Comparison of ENCODE assay signal across 17 mouse cellular contexts in the genomic region with DNA sequence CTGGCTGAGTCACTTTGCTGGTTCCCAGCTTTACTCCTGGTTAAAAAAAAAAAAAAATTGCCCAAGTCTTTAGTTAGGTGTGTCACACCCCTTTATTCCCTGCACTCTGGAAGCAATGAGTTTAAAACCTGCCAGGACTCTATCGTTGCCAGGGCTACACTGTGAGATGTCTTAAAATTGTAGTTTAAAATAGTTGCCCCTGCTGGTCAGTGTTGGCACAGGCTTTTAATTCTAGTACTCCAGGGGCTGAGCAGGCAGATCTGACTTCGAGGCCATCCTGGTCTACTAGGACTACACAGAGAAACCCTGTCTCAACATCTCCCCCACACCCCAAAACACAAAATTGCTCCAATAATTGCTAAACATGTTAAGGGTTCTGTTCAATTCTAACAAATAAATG. TPM values are rescaled to one million over a fixed set of nuclear protein-coding genes. Genes with fewer than 3 reads are reported as not detected.
DNase-seq lines count a peak whose midpoint lies in the region; ATAC-seq and TF ChIP-seq lines count a peak whose summit lies in the region.
"Had no signal": no experiment of that assay in that cellular context is flagged by ENCODE, and none has a peak within 500 bp of the region (broad histone marks: within the 10 kb centered on the region; RNA-seq: fewer than 3 reads in every experiment).

No protein-coding gene starts in this region.

- no peak overlapping the region for H3K27ac ChIP-seq in liver, postnatal 0 days (ENCODE audit: low read depth)
- no peak overlapping the region for H3K27ac ChIP-seq in midbrain, embryonic 10.5 days (replicated peaks)
- H3K27ac ChIP-seq: heart, embryonic 15.5 days; limb, embryonic 12.5 days; midbrain, embryonic 15.5 days; neural tube, embryonic 15.5 days had no signal

- TF ChIP-seq CTCF in liver, postnatal 0 days (IDR thresholded peaks at IDR 0.05; ENCODE audit: low read depth) = 0 out of 2 replicates have a peak, but pooled peaks have one; percentile 13

- DNase-seq in embryo, embryonic 10.5 days (ENCODE audit: low spot score) = peak; percentile 16
- no peak for DNase-seq in embryo, embryonic 9.5 days (ENCODE audit: extremely low spot score)
- DNase-seq in liver, postnatal 0 days = no peak
- DNase-seq in liver = no peak
- peak; percentile 17 for DNase-seq in CD4-positive helper T cell, adult 2 months (ENCODE audit: low read depth, low spot score)
- DNase-seq in brain, adult 2 months (ENCODE audit: low read depth, low spot score) = peak; percentile 54
- no peak for DNase-seq in urinary bladder, adult 18-20 months (ENCODE audit: low spot score in 2 of 2)
- no peak for DNase-seq in midbrain, embryonic 10.5 days (ENCODE audit: low spot score)
- DNase-seq: forebrain, postnatal 0 days; gastrocnemius, postnatal 25 days; kidney, postnatal 14 days; layer of hippocampus, postnatal 36 days had no signal

- WGBS in liver, postnatal 0 days (ENCODE audit: insufficient replicate concordance) = 70% methylated on average over 2 of the region's 2 CpGs
- WGBS in midbrain, embryonic 10.5 days = 72% methylated on average over 2 of the region's 2 CpGs

- H3K27me3 ChIP-seq in liver, postnatal 0 days (ENCODE audit: insufficient read depth, low read length) = no peaks in the 10 kb centered on the region
- H3K27me3 ChIP-seq in midbrain, embryonic 10.5 days (ENCODE audit: low read depth, poor library complexity, severe bottlenecking) = no peaks in the 10 kb centered on the region
- H3K27me3 ChIP-seq: heart, embryonic 15.5 days; limb, embryonic 12.5 days; midbrain, embryonic 15.5 days; neural tube, embryonic 15.5 days had no signal

- no peak overlapping the region for H3K9ac ChIP-seq in liver, postnatal 0 days (replicated peaks)
- H3K9ac ChIP-seq: forebrain, postnatal 0 days; heart, embryonic 15.5 days; limb, embryonic 12.5 days; midbrain, embryonic 15.5 days; neural tube, embryonic 15.5 days had no signal

- TF ChIP-seq EP300 in liver, postnatal 0 days (IDR thresholded peaks at IDR 0.05; ENCODE audit: low read depth) = no peak

- H3K4me3 ChIP-seq in liver, postnatal 0 days (ENCODE audit: low read depth, low read length) = no peak overlapping the region
- no peak overlapping the region for H3K4me3 ChIP-seq in midbrain, embryonic 10.5 days
- H3K4me3 ChIP-seq: heart, embryonic 15.5 days; limb, embryonic 12.5 days; midbrain, embryonic 15.5 days; neural tube, embryonic 15.5 days had no signal

- H3K4me2 ChIP-seq in liver, postnatal 0 days (ENCODE audit: low read depth, low read length) = no peak overlapping the region
- H3K4me2 ChIP-seq: heart, embryonic 15.5 days; limb, embryonic 12.5 days; midbrain, embryonic 15.5 days; neural tube, embryonic 15.5 days had no signal

- H3K4me1 ChIP-seq in liver, postnatal 0 days (ENCODE audit: insufficient read depth) = peaks cover 12% of the 10 kb centered on the region
- peaks cover 24% of the 10 kb centered on the region for H3K4me1 ChIP-seq in midbrain, embryonic 10.5 days

- no peak for ATAC-seq in liver, postnatal 0 days
- ATAC-seq: forebrain, postnatal 0 days; hindbrain, embryonic 16.5 days; midbrain, embryonic 15.5 days had no signal

- peaks cover 4% of the 10 kb centered on the region; the same call in 1 of the 2 replicates for H3K36me3 ChIP-seq in liver, postnatal 0 days (replicated peaks; ENCODE audit: insufficient read depth, low read length)
- H3K36me3 ChIP-seq in midbrain, embryonic 10.5 days = peaks cover 4% of the 10 kb centered on the region
- H3K36me3 ChIP-seq: heart, embryonic 15.5 days; limb, embryonic 12.5 days; midbrain, embryonic 15.5 days; neural tube, embryonic 15.5 days had no signal

- H3K9me3 ChIP-seq in liver, postnatal 0 days (ENCODE audit: low read length) = no peaks in the 10 kb centered on the region
- H3K9me3 ChIP-seq in midbrain, embryonic 10.5 days (replicated peaks) = no peaks in the 10 kb centered on the region
- H3K9me3 ChIP-seq: heart, embryonic 15.5 days; limb, embryonic 12.5 days; midbrain, embryonic 15.5 days; neural tube, embryonic 15.5 days had no signal

RNA-seq across cellular contexts. Expression of a gene that starts 2.2 kb away (rescaled TPM):
- 9.5 TPM in 2 replicates for polyA plus RNA-seq in liver, postnatal 0 days (2015; fragmentation: Nextera tagmentation; extraction: Ambion mirVana)
- 22.7 and 24.5 TPM in 2 replicates for polyA plus RNA-seq in midbrain, embryonic 10.5 days (2016; fragmentation: Nextera tagmentation; extraction: Ambion mirVana)

RNA-seq across cellular contexts. Expression of a gene that starts 44.2 kb away (rescaled TPM):
- polyA plus RNA-seq in liver, postnatal 0 days (2015; fragmentation: Nextera tagmentation; extraction: Ambion mirVana) = 13.6 and 14.1 TPM in 2 replicates
- 20.2 and 24.2 TPM in 2 replicates for polyA plus RNA-seq in midbrain, embryonic 10.5 days (2016; fragmentation: Nextera tagmentation; extraction: Ambion mirVana)

Comparison
In these comparisons a context has a peak if more than half of its experiments do, and no peak if none do; other contexts are left out.
1. DNase-seq: peak in embryo, embryonic 10.5 days (single experiment), CD4-positive helper T cell, adult 2 months (single experiment) and brain, adult 2 months (single experiment); none in embryo, embryonic 9.5 days (single experiment), liver, postnatal 0 days (single experiment), liver (single experiment), urinary bladder, adult 18-20 months (0 of 2) and midbrain, embryonic 10.5 days (single experiment).